Mouse (Mus musculus) adrenal gland, adult 10 weeks (tissue): Measurements from ENCODE around the gene Ss18l2. TPM values are rescaled to one million over a fixed set of nuclear protein-coding genes. Genes with fewer than 3 reads are reported as not detected.

Source experiments
- polyA plus RNA-seq: library from polyadenylated mRNA; stranded (reverse); fragments of 350-450 nt; fragmentation: Illumina TruSeq; extraction: RNeasy Lipid Tissue Mini Kit (QIAGEN cat#74804); gene quantifications from one replicate; pipeline ENCODE4 v1.2.3, GENCODE M21; 2014; ENCODE audit warnings: low read depth, low replicate concordance

Gene Ss18l2
- 53.9 TPM for polyA plus RNA-seq

GRCm38 (mm10) chr9:121709898-121710583, at the start of gene Ss18l2:
TSS of gene Ss18l2 (plus strand) at chr9:121710329.

GRCm38 (mm10) chr9:121704646-121705625, 5.2 kb upstream of the Ss18l2 start, which contains the start of gene Sec22c:
TSS of gene Sec22c (minus strand) at chr9:121705490.

GRCm38 (mm10) chr9:121718792-121719318, 8.7 kb downstream of the Ss18l2 start, which contains the start of gene Nktr:
TSS of gene Nktr (plus strand) at chr9:121719169.

GRCm38 (mm10) chr9:121759091-121760081, 49.3 kb downstream of the Ss18l2 start, which contains the start of gene Zfp651:
TSS of gene Zfp651 (plus strand) at chr9:121759330.

Other genes with a start within 250 kb of the Ss18l2 start
- gene Cck, start 214.6 kb upstream of the Ss18l2 start, polyA plus RNA-seq = not detected
- not detected for gene Lyzl4, start 68.2 kb upstream of the Ss18l2 start, polyA plus RNA-seq
- gene Vipr1, start 67.6 kb upstream of the Ss18l2 start, polyA plus RNA-seq = not detected
- 7.9 TPM for gene Sec22c, start 4.8 kb upstream of the Ss18l2 start, polyA plus RNA-seq
- 128 TPM for gene Nktr, start 8.8 kb downstream of the Ss18l2 start, polyA plus RNA-seq
- gene Zfp651, start 49.0 kb downstream of the Ss18l2 start, polyA plus RNA-seq = 0.29 TPM
- not detected for gene Klhl40, start 67.3 kb downstream of the Ss18l2 start, polyA plus RNA-seq
- gene Hhatl, start 82.2 kb downstream of the Ss18l2 start, polyA plus RNA-seq = not detected
- not detected for gene Ccdc13, start 129.1 kb downstream of the Ss18l2 start, polyA plus RNA-seq
- gene Higd1a, start 148.0 kb downstream of the Ss18l2 start, polyA plus RNA-seq = 59.5 TPM
- gene Ackr2, start 188.0 kb downstream of the Ss18l2 start, polyA plus RNA-seq = 0.58 TPM
- gene Cyp8b1, start 206.0 kb downstream of the Ss18l2 start, polyA plus RNA-seq = not detected
- gene Fam198a, start 240.7 kb downstream of the Ss18l2 start, polyA plus RNA-seq = 0.47 TPM